ENCODE assay signal across 9 mouse cellular contexts in the genomic region with DNA sequence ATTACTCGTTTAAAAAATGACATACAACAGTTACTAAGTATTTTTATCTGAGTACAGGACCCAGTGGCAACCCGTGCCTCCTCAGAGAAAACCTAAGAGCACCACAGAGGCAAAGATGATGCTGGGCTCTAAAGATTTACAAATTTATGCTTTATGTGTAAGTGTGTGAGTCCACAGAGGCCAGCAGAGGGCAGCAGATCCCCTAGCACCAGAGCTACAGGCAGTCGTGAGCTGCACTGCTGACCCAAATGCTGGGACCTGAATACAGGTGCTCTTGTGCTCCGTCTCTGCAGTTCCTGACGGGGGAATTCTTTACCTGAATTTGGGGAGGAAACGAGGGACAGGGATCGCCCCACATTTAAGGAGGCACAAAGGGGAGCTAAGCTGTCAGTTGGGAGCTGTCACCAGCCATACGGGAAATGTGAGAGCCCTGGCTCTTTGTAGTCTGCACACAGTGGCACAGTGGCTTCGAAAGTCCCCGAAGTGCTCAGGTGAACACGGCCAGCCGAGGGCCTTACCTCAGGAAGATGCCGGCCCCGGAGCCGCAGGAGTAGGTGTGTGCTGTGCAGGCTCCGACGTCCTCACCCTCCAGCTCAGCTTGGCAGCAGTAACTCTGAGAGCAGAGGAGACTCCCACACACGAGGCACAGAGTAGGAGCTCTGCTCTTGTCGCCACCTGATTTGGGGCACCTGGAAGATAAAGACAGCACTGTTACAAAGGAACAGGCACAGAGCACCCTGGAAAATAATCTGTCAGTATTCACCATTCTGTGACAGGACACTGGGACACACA. TPM values are rescaled to one million over a fixed set of nuclear protein-coding genes. Genes with fewer than 3 reads are reported as not detected.
DNase-seq lines count a peak whose midpoint lies in the region; ATAC-seq and TF ChIP-seq lines count a peak whose summit lies in the region.
"Had no signal": no experiment of that assay in that cellular context is flagged by ENCODE, and none has a peak within 500 bp of the region (broad histone marks: within the 10 kb centered on the region; RNA-seq: fewer than 3 reads in every experiment).

No protein-coding gene starts in this region.

- no peaks in the 10 kb centered on the region for H3K4me1 ChIP-seq in hindbrain, postnatal 0 days (ENCODE audit: insufficient read depth, low read length)
- H3K4me1 ChIP-seq in liver, embryonic 14.5 days (replicated peaks; ENCODE audit: control insufficient read depth in 2 of 2, insufficient read depth in 2 of 2, low read length in 1 of 2), result peaks cover 6 to 7% of the 10 kb centered on the region in 2 experiments; a peak in 2 of 4 replicates
- H3K4me1 ChIP-seq in midbrain, embryonic 16.5 days (ENCODE audit: control insufficient read depth, insufficient read depth, low read length), result no peaks in the 10 kb centered on the region

- H3K27ac ChIP-seq in hindbrain, postnatal 0 days, result no peak overlapping the region
- H3K27ac ChIP-seq in liver, embryonic 14.5 days, result no peak overlapping the region
- no peak overlapping the region for H3K27ac ChIP-seq in midbrain, embryonic 16.5 days (ENCODE audit: low read length)

- no peaks in the 10 kb centered on the region for H3K9me3 ChIP-seq in hindbrain, postnatal 0 days (ENCODE audit: low read length)
- no peaks in the 10 kb centered on the region for H3K9me3 ChIP-seq in liver, embryonic 14.5 days (ENCODE audit: control insufficient read depth, low read length)
- no peaks in the 10 kb centered on the region for H3K9me3 ChIP-seq in midbrain, embryonic 16.5 days (replicated peaks; ENCODE audit: control insufficient read depth, low read length, poor library complexity, severe bottlenecking)

- ATAC-seq in common myeloid progenitor, adult 5-6 weeks (replicated peaks; ENCODE audit: low read depth, poor library complexity, severe bottlenecking), result peak; percentile 80
- peak; percentile 67; the same call in 1 of the 2 replicates for ATAC-seq in hindbrain, postnatal 0 days
- ATAC-seq in liver, embryonic 14.5 days (ENCODE audit: insufficient read depth), result no peak
- ATAC-seq in midbrain, embryonic 16.5 days, result no peak

- H3K27me3 ChIP-seq in hindbrain, postnatal 0 days (ENCODE audit: insufficient read depth, low read length), result no peaks in the 10 kb centered on the region
- no peaks in the 10 kb centered on the region for H3K27me3 ChIP-seq in liver, embryonic 14.5 days (ENCODE audit: control insufficient read depth, insufficient read depth, low read length)
- H3K27me3 ChIP-seq in midbrain, embryonic 16.5 days (ENCODE audit: control insufficient read depth, insufficient read depth, low read depth, low read length), result no peaks in the 10 kb centered on the region

- DNase-seq in ovary, postnatal 14 days (ENCODE audit: low spot score), result peak; percentile 17
- no peak for DNase-seq in ovary, adult 18-20 months (ENCODE audit: low spot score)
- DNase-seq in adrenal gland, adult 18-20 months (ENCODE audit: low spot score in 2 of 2), result peak; percentile 31 to 56
- peak; percentile 75 for DNase-seq in hindbrain, postnatal 0 days (ENCODE audit: low spot score)
- DNase-seq in liver, embryonic 14.5 days (ENCODE audit: low read depth in 3 of 3, low spot score in 3 of 3), result peak; percentile 13 to 35 (median 24)
- DNase-seq in right cerebral cortex, postnatal 25 days, result peak; percentile 44

- peak; percentile 81 for TF ChIP-seq CTCF in hindbrain, postnatal 0 days (IDR thresholded peaks at IDR 0.05; ENCODE audit: low read depth)
- TF ChIP-seq CTCF in liver, embryonic 14.5 days (IDR thresholded peaks at IDR 0.05; ENCODE audit: low read depth), result peak; percentile 88

- H3K4me3 ChIP-seq in hindbrain, postnatal 0 days (ENCODE audit: low read length), result no peak overlapping the region
- no peak overlapping the region for H3K4me3 ChIP-seq in liver, embryonic 14.5 days (ENCODE audit: insufficient read depth in 1 of 2, low read depth in 2 of 2, low read length in 2 of 2)
- H3K4me3 ChIP-seq in midbrain, embryonic 16.5 days (ENCODE audit: low read depth, low read length), result no peak overlapping the region

- WGBS in hindbrain, postnatal 0 days, result 84% methylated on average over 19 of the region's 19 CpGs
- 80% methylated on average over 19 of the region's 19 CpGs for WGBS in liver, embryonic 14.5 days (ENCODE audit: insufficient replicate concordance)
- WGBS in midbrain, embryonic 16.5 days, result 85% methylated on average over 19 of the region's 19 CpGs

- no peak overlapping the region for H3K9ac ChIP-seq in hindbrain, postnatal 0 days (replicated peaks; ENCODE audit: low read length)
- H3K9ac ChIP-seq in liver, embryonic 14.5 days (replicated peaks), result no peak overlapping the region
- H3K9ac ChIP-seq in midbrain, embryonic 16.5 days (ENCODE audit: low read depth, low read length), result no peak overlapping the region

- no peak overlapping the region for H3K4me2 ChIP-seq in hindbrain, postnatal 0 days (ENCODE audit: low read depth, low read length)
- no peak overlapping the region for H3K4me2 ChIP-seq in liver, embryonic 14.5 days (ENCODE audit: low read depth)
- no peak overlapping the region for H3K4me2 ChIP-seq in midbrain, embryonic 16.5 days (ENCODE audit: low read length)

- peaks cover 75% of the 10 kb centered on the region for H3K36me3 ChIP-seq in hindbrain, postnatal 0 days (ENCODE audit: insufficient read depth, low read length)
- peaks cover 59% of the 10 kb centered on the region for H3K36me3 ChIP-seq in liver, embryonic 14.5 days (replicated peaks; ENCODE audit: control insufficient read depth, insufficient read depth, low read depth)
- H3K36me3 ChIP-seq in midbrain, embryonic 16.5 days (ENCODE audit: control insufficient read depth, insufficient read depth, low read length), result peaks cover 69% of the 10 kb centered on the region

- TF ChIP-seq EP300 in liver, embryonic 14.5 days (IDR thresholded peaks at IDR 0.05; ENCODE audit: low read depth), result no peak

RNA-seq across cellular contexts. Expression of gene Prph2, which starts 23.5 kb away (rescaled TPM):
- total RNA-seq in adrenal gland, adult 18-20 months (2021), result not detected
- not detected in 2 replicates for total RNA-seq in common myeloid progenitor, adult 5-6 weeks (2017)
- total RNA-seq in hindbrain, postnatal 0 days (2014; rRNA removed), result not detected in 2 replicates
- polyA plus RNA-seq in hindbrain, postnatal 0 days (2015; fragmentation: Nextera tagmentation; extraction: Ambion mirVana), result 0.05 TPM in 1 of 2 replicates, not detected in the other
- polyA plus RNA-seq in liver, embryonic 14.5 days (2012; rRNA removed), result not detected in 2 replicates
- polyA plus RNA-seq in liver, embryonic 14.5 days (2014; fragmentation: Nextera tagmentation; extraction: Ambion mirVana), result not detected in 2 replicates
- polyA plus RNA-seq in midbrain, embryonic 16.5 days (2015; fragmentation: Nextera tagmentation; extraction: Ambion mirVana), result not detected in 2 replicates
- total RNA-seq: layer of hippocampus, postnatal 14 days had no signal

RNA-seq across cellular contexts. Expression of gene Tbcc, which starts 43.3 kb away (rescaled TPM):
- total RNA-seq in adrenal gland, adult 18-20 months (2021), result 10 to 100 TPM; 19.6 to 23.9 TPM
- total RNA-seq in common myeloid progenitor, adult 5-6 weeks (2017), result 12.3 and 16.9 TPM in 2 replicates
- 41.8 and 61.5 TPM in 2 replicates for total RNA-seq in hindbrain, postnatal 0 days (2014; rRNA removed)
- polyA plus RNA-seq in hindbrain, postnatal 0 days (2015; fragmentation: Nextera tagmentation; extraction: Ambion mirVana), result 50.7 and 54.5 TPM in 2 replicates
- polyA plus RNA-seq in liver, embryonic 14.5 days (2012; rRNA removed), result 9.3 and 9.4 TPM in 2 replicates
- 21.8 and 23.1 TPM in 2 replicates for polyA plus RNA-seq in liver, embryonic 14.5 days (2014; fragmentation: Nextera tagmentation; extraction: Ambion mirVana)
- 49.5 and 52.6 TPM in 2 replicates for polyA plus RNA-seq in midbrain, embryonic 16.5 days (2015; fragmentation: Nextera tagmentation; extraction: Ambion mirVana)

Comparison
In these comparisons a context has a peak if more than half of its experiments do, and no peak if none do; other contexts are left out.
1. ATAC-seq: peak in common myeloid progenitor, adult 5-6 weeks (single experiment) and hindbrain, postnatal 0 days (single experiment); none in liver, embryonic 14.5 days (single experiment) and midbrain, embryonic 16.5 days (single experiment).